Mouse (Mus musculus) G1E (cell line): ENCODE data around the gene Tmsb10. TPM values are rescaled to one million over a fixed set of nuclear protein-coding genes. Genes with fewer than 3 reads are reported as not detected.

Source experiments
- ATAC-seq: 2 replicates; pipeline ENCODE4 v1.8.0; 2016; ENCODE audit warnings: mild to moderate bottlenecking; ENCODE audit not compliant: insufficient number of reproducible peaks, poor library complexity, low FRiP score, severe bottlenecking; ENCODE audit errors: extremely low read depth
- DNase-seq: peaks from one replicate; pipeline ENCODE4 v3.0.0; 2012; ENCODE audit warnings: low spot score
- H3K27me3 ChIP-seq: 2 replicates; pipeline ENCODE4 v1.6.1; 2012; ENCODE audit warnings: mild to moderate bottlenecking, low read length, inconsistent platforms; ENCODE audit not compliant: insufficient read depth
- H3K36me3 ChIP-seq: replicated peaks from 2 replicates; pipeline ENCODE3; 2012; ENCODE audit warnings: mild to moderate bottlenecking, inconsistent platforms
- H3K4me1 ChIP-seq: 2 replicates; pipeline ENCODE4 v1.6.1; 2012; ENCODE audit warnings: low read depth, low read length, inconsistent platforms, mixed read lengths; ENCODE audit not compliant: insufficient read depth
- H3K4me3 ChIP-seq: 2 replicates; pipeline ENCODE4 v1.5.1; 2012; ENCODE audit warnings: low read depth, mild to moderate bottlenecking, inconsistent platforms, low read length, moderate library complexity, mixed read lengths
- H3K9me3 ChIP-seq: replicated peaks from 2 replicates; pipeline ENCODE4 v1.6.1; 2012; ENCODE audit warnings: inconsistent platforms
- CTCF ChIP-seq: IDR thresholded peaks from 2 replicates; pipeline ENCODE4 v1.5.1; 2012; ENCODE audit warnings: low read depth, low read length, inconsistent platforms, mixed read lengths
- GATA1 ChIP-seq: IDR thresholded peaks from 2 replicates; pipeline ENCODE4 v1.6.1; 2012; ENCODE audit warnings: borderline replicate concordance, low read length, inconsistent platforms, mixed read lengths
- GATA2 ChIP-seq: IDR thresholded peaks from 2 replicates; pipeline ENCODE4 v1.6.1; 2012; ENCODE audit warnings: low read depth, low read length, inconsistent platforms, borderline replicate concordance
- POLR2AphosphoS5 ChIP-seq: IDR thresholded peaks from 2 replicates; pipeline ENCODE4 v1.6.1; 2012; ENCODE audit warnings: low read depth, low read length, inconsistent platforms; ENCODE audit not compliant: insufficient replicate concordance
- TAL1 ChIP-seq: conservative IDR thresholded peaks from 2 replicates; pipeline ENCODE4 v1.6.1; 2012; ENCODE audit warnings: low read depth, low read length, inconsistent platforms, mixed read lengths
- polyA plus RNA-seq: library from polyadenylated mRNA; stranded (reverse); fragments of >175 nt; gene quantifications from 2 replicates; pipeline ENCODE4 v1.2.3, GENCODE M21; 2012
- total RNA-seq, 2 experiments: library from RNA; stranded (forward) in 1 of 2; stranded (reverse) in 1 of 2; fragments of 200-1000 nt in 1 of 2; fragments of >200 nt in 1 of 2; fragmentation: Nextera tagmentation in 1 of 2; gene quantifications; 2 replicates each; pipeline ENCODE4 v1.2.3; 2014 to 2017

Tmsb10 gene
- total and polyA plus RNA-seq, 3 experiments: 8.3 to 12.1 (median 9.3) TPM

- ATAC-seq: no peak
- no peak for TF ChIP-seq GATA1
- TF ChIP-seq CTCF: no peak
- no peak for TF ChIP-seq GATA2
- TF ChIP-seq TAL1: no peak
- no peak for TF ChIP-seq POLR2AphosphoS5
Observed at GRCm38 (mm10) chr6:72932955-72933354, 25.6 kb downstream of the Tmsb10 start.

GRCm38 (mm10) chr6:72931533-72931932 lies 27.0 kb downstream of the Tmsb10 start:
- Histone ChIP-seq H3K9me3 (no peaks in the 10 kb centered on the region), H3K27me3 (peaks cover 14% of the 10 kb centered on the region; the same call in 1 of the 2 replicates), H3K36me3 (no peaks in the 10 kb centered on the region), H3K4me1 (no peaks in the 10 kb centered on the region), H3K4me3 (no peak overlapping the region)
- no peak for TF ChIP-seq TAL1
- no peak for TF ChIP-seq GATA1
- TF ChIP-seq POLR2AphosphoS5: no peak
- ATAC-seq (no peak), DNase-seq (no peak)

More at GRCm38 (mm10) chr6:72932955-72933354, 25.6 kb downstream of the Tmsb10 start:
- Histone ChIP-seq H3K36me3 (no peaks in the 10 kb centered on the region), H3K9me3 (no peaks in the 10 kb centered on the region), H3K4me3 (no peak overlapping the region), H3K4me1 (no peaks in the 10 kb centered on the region), H3K27me3 (peaks cover 7% of the 10 kb centered on the region; the same call in 1 of the 2 replicates)
- no peak for DNase-seq

- ATAC-seq: no peak
Observed at GRCm38 (mm10) chr6:72929795-72930398, 28.7 kb downstream of the Tmsb10 start.

GRCm38 (mm10) chr6:72926755-72927482 lies 31.6 kb downstream of the Tmsb10 start:
- H3K9me3 ChIP-seq: no peaks in the 10 kb centered on the region
- H3K27me3 ChIP-seq: peaks cover 10% of the 10 kb centered on the region
- TF ChIP-seq GATA1: no peak
- no peaks in the 10 kb centered on the region for H3K4me1 ChIP-seq
- no peaks in the 10 kb centered on the region for H3K36me3 ChIP-seq
- no peak overlapping the region for H3K4me3 ChIP-seq
- ATAC-seq: no peak
- no peak for DNase-seq

More at GRCm38 (mm10) chr6:72929795-72930398, 28.7 kb downstream of the Tmsb10 start:
- H3K4me3 ChIP-seq: no peak overlapping the region
- H3K36me3 ChIP-seq: no peaks in the 10 kb centered on the region
- H3K4me1 ChIP-seq: no peaks in the 10 kb centered on the region
- no peaks in the 10 kb centered on the region for H3K9me3 ChIP-seq
- H3K27me3 ChIP-seq: peaks cover 10% of the 10 kb centered on the region; the same call in 1 of the 2 replicates
- no peak for DNase-seq
- TF ChIP-seq TAL1: no peak
- TF ChIP-seq POLR2AphosphoS5: no peak
- no peak for TF ChIP-seq GATA1
- TF ChIP-seq GATA2: no peak

GRCm38 (mm10) chr6:72926031-72926430 lies 32.5 kb downstream of the Tmsb10 start:
- TF ChIP-seq POLR2AphosphoS5 (no peak), GATA2 (no peak), GATA1 (no peak), CTCF (no peak), TAL1 (no peak)
- H3K36me3 ChIP-seq: no peaks in the 10 kb centered on the region
- H3K4me3 ChIP-seq: no peak overlapping the region
- H3K9me3 ChIP-seq: no peaks in the 10 kb centered on the region
- ATAC-seq: no peak
- peaks cover 10% of the 10 kb centered on the region for H3K27me3 ChIP-seq
- no peaks in the 10 kb centered on the region for H3K4me1 ChIP-seq
- no peak for DNase-seq

- DNase-seq: no peak
- ATAC-seq: no peak
- TF ChIP-seq CTCF (no peak), POLR2AphosphoS5 (no peak), GATA2 (no peak), TAL1 (no peak), GATA1 (no peak)
Observed at GRCm38 (mm10) chr6:72923381-72923780, 35.2 kb downstream of the Tmsb10 start.

More at GRCm38 (mm10) chr6:72923381-72923780, 35.2 kb downstream of the Tmsb10 start:
- Histone ChIP-seq H3K36me3 (no peaks in the 10 kb centered on the region), H3K9me3 (no peaks in the 10 kb centered on the region), H3K4me3 (no peak overlapping the region), H3K27me3 (peaks cover 10% of the 10 kb centered on the region), H3K4me1 (no peaks in the 10 kb centered on the region)
